Mouse (Mus musculus) embryonic fibroblast, embryonic 13.5 days (primary cell): Measurements from ENCODE around the gene Phldb2.

Experiments used
- CTCF ChIP-seq: IDR thresholded peaks from 2 replicates; pipeline ENCODE4 v1.5.1; 2011; ENCODE audit warnings: mild to moderate bottlenecking, control low read depth, low read length, moderate library complexity, borderline replicate concordance; ENCODE audit not compliant: insufficient read depth
- POLR2A ChIP-seq: IDR thresholded peaks from 2 replicates; pipeline ENCODE4 v1.6.1; 2011; ENCODE audit warnings: low read depth, mild to moderate bottlenecking, control low read depth, low read length, moderate library complexity

DNA sequence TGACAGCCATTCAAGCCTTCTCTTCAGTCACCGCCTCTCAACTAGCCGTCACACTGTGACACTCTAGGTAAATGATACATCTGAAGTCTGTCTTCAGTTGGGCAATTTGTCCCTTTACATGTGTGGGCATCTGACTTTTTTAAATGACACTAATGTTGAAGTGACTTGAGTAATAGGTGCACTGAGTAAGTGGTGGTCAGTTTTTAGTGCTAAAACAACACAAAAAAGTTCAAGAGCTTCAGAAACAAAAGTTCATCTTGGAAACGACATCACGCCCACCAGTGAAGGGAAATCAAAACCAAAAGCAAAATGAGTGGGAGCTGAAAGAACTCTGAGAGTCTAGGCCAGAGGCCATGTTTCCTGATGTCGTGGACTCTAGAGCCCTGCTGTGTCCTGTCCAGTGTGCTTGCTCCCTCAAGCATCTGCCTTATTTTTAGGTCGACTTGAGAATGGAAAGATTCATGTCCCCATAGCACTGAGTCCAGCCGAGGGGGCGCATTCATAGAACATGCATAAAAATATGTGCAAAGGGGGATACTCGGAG is 194.6 kb downstream of the Phldb2 start:
- no peak for TF ChIP-seq POLR2A
- no peak for TF ChIP-seq CTCF
